Mouse (Mus musculus) forebrain, embryonic 11.5 days (tissue): ENCODE data around the gene Bhlhe23. TPM values are rescaled to one million over a fixed set of nuclear protein-coding genes. Genes with fewer than 3 reads are reported as not detected.

ENCODE experiments used
- ATAC-seq: fragments of 200-750 bp; cut with Nextera tagmentation; replicated peaks from 2 replicates; pipeline ENCODE4 v1.8.0; 2017; ENCODE audit warnings: moderate TSS enrichment; ENCODE audit not compliant: low FRiP score
- DNase-seq: peaks from one replicate; pipeline ENCODE4 v3.0.0-alpha.2; 2017; ENCODE audit warnings: low spot score
- H3K27ac ChIP-seq: fragments of 300-500 bp; sonication (generic); 2 replicates; pipeline ENCODE4 v1.5.1; 2014; ENCODE audit warnings: low read depth, low read length
- H3K27me3 ChIP-seq: fragments of 300-500 bp; sonication (generic); 2 replicates; pipeline ENCODE4 v1.6.1; 2014; ENCODE audit warnings: mild to moderate bottlenecking, low read length, mixed read lengths; ENCODE audit not compliant: control insufficient read depth, insufficient read depth
- H3K36me3 ChIP-seq: fragments of 300-500 bp; sonication (generic); 2 replicates; pipeline ENCODE4 v1.6.1; 2014; ENCODE audit warnings: mild to moderate bottlenecking, low read length, moderate library complexity, mixed read lengths; ENCODE audit not compliant: control insufficient read depth, insufficient read depth
- H3K4me1 ChIP-seq: fragments of 300-500 bp; sonication (generic); replicated peaks from 2 replicates; pipeline ENCODE4 v1.6.1; 2014; ENCODE audit warnings: low read length, mixed read lengths; ENCODE audit not compliant: control insufficient read depth, insufficient read depth
- H3K4me2 ChIP-seq: fragments of 300-500 bp; sonication (generic); 2 replicates; pipeline ENCODE4 v1.6.1; 2014; ENCODE audit warnings: low read depth, mild to moderate bottlenecking, low read length, moderate library complexity, mixed read lengths; ENCODE audit not compliant: severe bottlenecking
- H3K4me3 ChIP-seq: fragments of 300-500 bp; sonication (generic); 2 replicates; pipeline ENCODE4 v1.5.1; 2014; ENCODE audit warnings: low read depth, low read length
- H3K9ac ChIP-seq: fragments of 300-500 bp; sonication (generic); 2 replicates; pipeline ENCODE4 v1.6.1; 2014; ENCODE audit warnings: low read length
- H3K9me3 ChIP-seq: fragments of 300-500 bp; sonication (generic); 2 replicates; pipeline ENCODE4 v1.6.1; 2016; ENCODE audit warnings: low read length, mixed read lengths; ENCODE audit not compliant: control insufficient read depth
- WGBS: fragments of 180-500 bp; shearing (Covaris S2); extraction: QIAGEN DNeasy Blood & Tissue Kit; methylation state at CpG from one replicate; pipeline ENCODE4 v1.1.7; 2014; 5-methylcytosine and 5-hydroxymethylcytosine counted together
- polyA plus RNA-seq: library from polyadenylated mRNA; unstranded; fragments of >200 nt; fragmentation: Nextera tagmentation; extraction: Ambion mirVana; gene quantifications from 2 replicates; pipeline ENCODE4 v1.2.1, GENCODE M21; 2014

The Bhlhe23 gene
- polyA plus RNA-seq, 1 experiment from 2014 or later: 0.87 TPM

- DNase-seq: no peak
- no peak for ATAC-seq
- Histone ChIP-seq H3K9ac (no peak overlapping the region), H3K9me3 (no peaks in the 10 kb centered on the region), H3K4me1 (no peaks in the 10 kb centered on the region), H3K4me2 (no peak overlapping the region), H3K27me3 (no peaks in the 10 kb centered on the region), H3K4me3 (no peak overlapping the region), H3K27ac (no peak overlapping the region), H3K36me3 (no peaks in the 10 kb centered on the region)
- 79% methylated on average over 13 of the region's 13 CpGs for WGBS
Measured at GRCm38 (mm10) chr2:180787566-180788232, 11.0 kb upstream of the Bhlhe23 start.

- no peaks in the 10 kb centered on the region for H3K27me3 ChIP-seq
- no peaks in the 10 kb centered on the region for H3K9me3 ChIP-seq
- H3K4me2 ChIP-seq: no peak overlapping the region
- no peaks in the 10 kb centered on the region for H3K36me3 ChIP-seq
- H3K4me3 ChIP-seq: no peak overlapping the region
- no peak overlapping the region for H3K9ac ChIP-seq
- H3K4me1 ChIP-seq: no peaks in the 10 kb centered on the region
- ATAC-seq (no peak), DNase-seq (peak; percentile 72)
- no peak overlapping the region for H3K27ac ChIP-seq
Measured at GRCm38 (mm10) chr2:180786732-180787131, 10.0 kb upstream of the Bhlhe23 start.

GRCm38 (mm10) chr2:180780282-180780681 lies 3.6 kb upstream of the Bhlhe23 start:
- Histone ChIP-seq H3K27me3 (peaks cover 43% of the 10 kb centered on the region), H3K9me3 (no peaks in the 10 kb centered on the region), H3K4me2 (no peak overlapping the region), H3K27ac (no peak overlapping the region), H3K36me3 (no peaks in the 10 kb centered on the region), H3K4me3 (no peak overlapping the region), H3K9ac (no peak overlapping the region), H3K4me1 (peaks cover 3% of the 10 kb centered on the region; the same call in 1 of the 2 replicates)
- no peak for DNase-seq
- ATAC-seq: no peak
- 18% methylated on average over 2 of the region's 2 CpGs for WGBS

- H3K4me3 ChIP-seq: no peak overlapping the region
- 22% methylated on average over 12 of the region's 12 CpGs for WGBS
- H3K9ac ChIP-seq: no peak overlapping the region
- ATAC-seq (no peak), DNase-seq (peak; percentile 83)
- peaks cover 3% of the 10 kb centered on the region; the same call in 1 of the 2 replicates for H3K4me1 ChIP-seq
- no peaks in the 10 kb centered on the region for H3K36me3 ChIP-seq
- no peak overlapping the region for H3K27ac ChIP-seq
- H3K4me2 ChIP-seq: no peak overlapping the region
- H3K9me3 ChIP-seq: no peaks in the 10 kb centered on the region
- H3K27me3 ChIP-seq: peaks cover 49% of the 10 kb centered on the region
Measured at GRCm38 (mm10) chr2:180779226-180780104, 2.8 kb upstream of the Bhlhe23 start.

GRCm38 (mm10) chr2:180775641-180776040 lies 1.1 kb downstream of the Bhlhe23 start:
- DNase-seq (no peak), ATAC-seq (no peak)
- no peaks in the 10 kb centered on the region for H3K9me3 ChIP-seq
- no peak overlapping the region for H3K9ac ChIP-seq
- H3K27me3 ChIP-seq: peaks cover 69% of the 10 kb centered on the region
- H3K4me3 ChIP-seq: no peak overlapping the region
- 3% methylated on average over 15 of the region's 15 CpGs for WGBS
- H3K27ac ChIP-seq: no peak overlapping the region
- H3K4me1 ChIP-seq: peaks cover 3% of the 10 kb centered on the region; the same call in 1 of the 2 replicates
- no peak overlapping the region for H3K4me2 ChIP-seq
- no peaks in the 10 kb centered on the region for H3K36me3 ChIP-seq

GRCm38 (mm10) chr2:180775223-180775622 lies 1.5 kb downstream of the Bhlhe23 start:
- H3K9ac ChIP-seq: no peak overlapping the region
- WGBS: 3% methylated on average over 12 of the region's 12 CpGs

GRCm38 (mm10) chr2:180765713-180766112 lies 11.0 kb downstream of the Bhlhe23 start:
- Histone ChIP-seq H3K36me3 (no peaks in the 10 kb centered on the region), H3K9me3 (no peaks in the 10 kb centered on the region), H3K27ac (no peak overlapping the region), H3K27me3 (no peaks in the 10 kb centered on the region), H3K4me2 (no peak overlapping the region), H3K4me3 (no peak overlapping the region), H3K9ac (no peak overlapping the region), H3K4me1 (no peaks in the 10 kb centered on the region)
- WGBS: 81% methylated on average over 7 of the region's 7 CpGs
- ATAC-seq: no peak
- DNase-seq: no peak

More at GRCm38 (mm10) chr2:180775223-180775622, 1.5 kb downstream of the Bhlhe23 start:
- Histone ChIP-seq H3K27me3 (peaks cover 69% of the 10 kb centered on the region), H3K4me3 (no peak overlapping the region), H3K9me3 (no peaks in the 10 kb centered on the region), H3K27ac (no peak overlapping the region), H3K4me2 (no peak overlapping the region), H3K36me3 (no peaks in the 10 kb centered on the region), H3K4me1 (peaks cover 3% of the 10 kb centered on the region; the same call in 1 of the 2 replicates)
- no peak for DNase-seq
- ATAC-seq: no peak

GRCm38 (mm10) chr2:180764986-180765385 lies 11.7 kb downstream of the Bhlhe23 start:
- no peak overlapping the region for H3K9ac ChIP-seq
- H3K27me3 ChIP-seq: no peaks in the 10 kb centered on the region
- no peak for ATAC-seq
- no peak for DNase-seq
- no peaks in the 10 kb centered on the region for H3K9me3 ChIP-seq
- 74% methylated on average over 11 of the region's 11 CpGs for WGBS
- no peaks in the 10 kb centered on the region for H3K4me1 ChIP-seq
- no peak overlapping the region for H3K4me2 ChIP-seq
- H3K27ac ChIP-seq: no peak overlapping the region
- H3K4me3 ChIP-seq: no peak overlapping the region
- no peaks in the 10 kb centered on the region for H3K36me3 ChIP-seq
